Mouse (Mus musculus) MEL (cell line): Measurements from ENCODE around the gene Itpr2. TPM values are rescaled to one million over a fixed set of nuclear protein-coding genes. Genes with fewer than 3 reads are reported as not detected.

Experiments
- DNase-seq: peaks from one replicate; pipeline ENCODE4 v3.0.0; 2011; ENCODE audit warnings: low read depth, low spot score
- H3K27ac ChIP-seq: 2 replicates; pipeline ENCODE4 v1.5.1; 2012; ENCODE audit warnings: low read depth, mild to moderate bottlenecking, control low read depth, low read length, moderate library complexity; ENCODE audit not compliant: control insufficient read depth
- H3K27me3 ChIP-seq, 2 experiments: fragments of 150-350 bp in 1 of 2; sonication (generic) in 1 of 2; 2 replicates each; pipeline ENCODE4 v1.6.1; 2012; ENCODE audit warnings: low read length in 2 of 2, mild to moderate bottlenecking in 2 of 2, improper control_type of control experiment in 1 of 2, moderate library complexity in 1 of 2; ENCODE audit not compliant: insufficient read depth in 2 of 2, control insufficient read depth in 1 of 2
- H3K36me3 ChIP-seq, 2 experiments: 2 replicates each; pipeline ENCODE4 v1.6.1; 2012 to 2014; ENCODE audit warnings: low read length in 2 of 2, improper control_type of control experiment in 1 of 2, inconsistent platforms in 1 of 2, mild to moderate bottlenecking in 1 of 2; ENCODE audit not compliant: insufficient read depth in 2 of 2, control insufficient read depth in 1 of 2
- H3K4me1 ChIP-seq, 2 experiments: fragments of 150-350 bp in 1 of 2; sonication (generic) in 1 of 2; 2 replicates each; pipeline ENCODE4 v1.6.1; 2012; ENCODE audit warnings: low read length in 2 of 2, improper control_type of control experiment in 1 of 2, mild to moderate bottlenecking in 1 of 2; ENCODE audit not compliant: insufficient read depth in 2 of 2, control insufficient read depth in 1 of 2
- H3K4me3 ChIP-seq, 2 experiments: fragments of 150-350 bp in 1 of 2; sonication (generic) in 1 of 2; 2 replicates each; pipeline ENCODE4 v1.5.1; 2012; ENCODE audit warnings: low read depth in 2 of 2, low read length in 2 of 2, mild to moderate bottlenecking in 2 of 2, moderate library complexity in 2 of 2, control low read depth in 1 of 2, improper control_type of control experiment in 1 of 2; ENCODE audit not compliant: control insufficient read depth in 1 of 2, insufficient read depth in 1 of 2
- H3K79me2 ChIP-seq: 2 replicates; pipeline ENCODE4 v1.6.1; 2012; ENCODE audit warnings: mild to moderate bottlenecking, low read length, moderate library complexity; ENCODE audit not compliant: control insufficient read depth, poor library complexity, insufficient read depth
- H3K9ac ChIP-seq: 2 replicates; pipeline ENCODE4 v1.6.1; 2012; ENCODE audit warnings: low read depth, mild to moderate bottlenecking, control low read depth, low read length, moderate library complexity; ENCODE audit not compliant: control insufficient read depth, poor library complexity, severe bottlenecking
- H3K9me3 ChIP-seq: fragments of 150-350 bp; sonication (generic); replicated peaks from 2 replicates; pipeline ENCODE4 v1.6.1; 2012; ENCODE audit warnings: mild to moderate bottlenecking, low read length, improper control_type of control experiment, moderate library complexity; ENCODE audit not compliant: insufficient read depth
- CHD1 ChIP-seq: IDR thresholded peaks from 2 replicates; pipeline ENCODE4 v1.6.1; 2012; ENCODE audit warnings: low read depth, mild to moderate bottlenecking, inconsistent platforms, low read length, improper control_type of control experiment
- EP300 ChIP-seq, 2 experiments: IDR thresholded peaks; 2 replicates each; pipeline ENCODE4 v1.6.1; 2011; ENCODE audit warnings: improper control_type of control experiment in 2 of 2, low read length in 2 of 2, low read depth in 1 of 2, mild to moderate bottlenecking in 1 of 2
- GABPA ChIP-seq: IDR thresholded peaks from 2 replicates; pipeline ENCODE4 v1.6.1; 2012; ENCODE audit warnings: low read depth, mild to moderate bottlenecking, inconsistent platforms, low read length, improper control_type of control experiment, moderate library complexity
- MAFK ChIP-seq: IDR thresholded peaks from 2 replicates; pipeline ENCODE4 v1.6.1; 2011; ENCODE audit warnings: low read depth, mild to moderate bottlenecking, low read length, improper control_type of control experiment, borderline replicate concordance
- MXI1 ChIP-seq: IDR thresholded peaks from 2 replicates; pipeline ENCODE4 v1.6.1; 2011; ENCODE audit warnings: mild to moderate bottlenecking, low read depth, low read length, improper control_type of control experiment
- MYC ChIP-seq: IDR thresholded peaks from 2 replicates; pipeline ENCODE4 v1.6.1; 2011; ENCODE audit warnings: low read depth, mild to moderate bottlenecking, low read length, improper control_type of control experiment, moderate library complexity
- NELFE ChIP-seq: IDR thresholded peaks from 2 replicates; pipeline ENCODE4 v1.6.1; 2011; ENCODE audit warnings: low read depth, low read length, improper control_type of control experiment
- POLR2AphosphoS2 ChIP-seq: IDR thresholded peaks from 2 replicates; pipeline ENCODE4 v1.6.1; 2011; ENCODE audit warnings: low read length, improper control_type of control experiment
- POLR2AphosphoS5 ChIP-seq: IDR thresholded peaks from 2 replicates; pipeline ENCODE4 v1.6.1; 2012; ENCODE audit warnings: low read depth, borderline replicate concordance, mild to moderate bottlenecking, inconsistent platforms, low read length, moderate library complexity, mixed read lengths
- RAD21 ChIP-seq: IDR thresholded peaks from 2 replicates; pipeline ENCODE4 v1.6.1; 2011; ENCODE audit warnings: mild to moderate bottlenecking, low read depth, low read length, improper control_type of control experiment
- SMC3 ChIP-seq: IDR thresholded peaks from 2 replicates; pipeline ENCODE4 v1.6.1; 2011; ENCODE audit warnings: low read depth, low read length, improper control_type of control experiment
- TAL1 ChIP-seq: IDR thresholded peaks from 2 replicates; pipeline ENCODE4 v1.6.1; 2012; ENCODE audit warnings: mild to moderate bottlenecking, inconsistent platforms, low read length, moderate library complexity, mixed read lengths
- UBTF ChIP-seq: IDR thresholded peaks from 2 replicates; pipeline ENCODE4 v1.6.1; 2012; ENCODE audit warnings: low read depth, mild to moderate bottlenecking, inconsistent platforms, low read length, improper control_type of control experiment, moderate library complexity, borderline replicate concordance; ENCODE audit not compliant: insufficient read depth
- ZC3H11A ChIP-seq: IDR thresholded peaks from 2 replicates; pipeline ENCODE4 v1.6.1; 2012; ENCODE audit warnings: low read depth, mild to moderate bottlenecking, inconsistent platforms, low read length, improper control_type of control experiment
- ZMIZ1 ChIP-seq: IDR thresholded peaks from 2 replicates; pipeline ENCODE4 v1.6.1; 2012; ENCODE audit warnings: low read depth, mild to moderate bottlenecking, inconsistent platforms, low read length, improper control_type of control experiment, moderate library complexity
- polyA plus RNA-seq, 2 experiments: library from polyadenylated mRNA; stranded (reverse) in 1 of 2; unstranded in 1 of 2; fragments of >175 nt in 1 of 2; fragments of >200 nt in 1 of 2; gene quantifications; 2 replicates each; pipeline versions ENCODE4 v1.2.1 to v1.2.4; 2012; ENCODE audit warnings: low replicate concordance in 2 of 2, low read depth in 1 of 2; ENCODE audit not compliant: insufficient read length in 2 of 2, insufficient read depth in 1 of 2, missing spikeins in 1 of 2
- total RNA-seq: library from RNA; depleted of rRNA; stranded (reverse); fragments of 300-350 nt; gene quantifications from 2 replicates; pipeline ENCODE4 v1.2.3, GENCODE M21; 2012

Itpr2 gene
- total and polyA plus RNA-seq, 3 experiments: 1.5 to 3.0 TPM; not detected in 1

GRCm38 (mm10) chr6:146234417-146234816 lies 267.6 kb downstream of the Itpr2 start:
- DNase-seq: no peak
- H3K27ac ChIP-seq: no peak overlapping the region
- H3K4me3 ChIP-seq: no peak overlapping the region
- TF ChIP-seq MXI1 (no peak), MAFK (no peak), RAD21 (no peak), NELFE (no peak), ZC3H11A (no peak), POLR2AphosphoS2 (no peak)
- peaks cover 6 to 14% of the 10 kb centered on the region in 2 experiments for H3K4me1 ChIP-seq
- H3K36me3 ChIP-seq: peaks cover 0 to 11% of the 10 kb centered on the region in 2 experiments; a peak in 2 of 4 replicates
- no peaks in the 10 kb centered on the region for H3K79me2 ChIP-seq
- H3K9ac ChIP-seq: no peak overlapping the region
- H3K27me3 ChIP-seq: no peaks in the 10 kb centered on the region
- H3K9me3 ChIP-seq: no peaks in the 10 kb centered on the region

DNA sequence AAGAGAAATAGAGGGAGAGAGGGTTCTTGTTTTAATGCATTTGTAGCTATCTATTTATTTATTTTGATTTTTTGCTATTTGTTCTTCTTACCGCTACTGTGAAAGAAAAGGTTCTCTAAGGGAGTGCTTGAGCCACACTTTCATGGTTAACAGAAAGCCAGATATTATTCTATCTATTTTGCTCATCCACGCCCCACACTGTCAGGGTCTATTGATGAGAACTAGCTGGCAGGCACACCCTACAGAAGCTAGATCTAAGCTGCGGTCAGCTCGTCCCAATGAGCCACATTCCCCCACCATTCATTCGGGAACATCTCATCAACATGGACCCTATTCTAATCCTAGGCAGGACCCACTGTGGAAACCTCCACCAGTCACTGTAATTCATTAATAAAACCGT lies 271.1 kb downstream of the Itpr2 start:
- 0 out of 2 replicates have a peak overlapping the region, but pooled peaks have one; percentile 10 for H3K27ac ChIP-seq
- H3K4me1 ChIP-seq: peaks cover 6 to 14% of the 10 kb centered on the region in 2 experiments
- H3K27me3 ChIP-seq: no peaks in the 10 kb centered on the region
- H3K36me3 ChIP-seq: peaks cover 0 to 11% of the 10 kb centered on the region in 2 experiments; a peak in 2 of 4 replicates
- peak overlapping the region in 1 of 2 experiments; percentile 19; a peak in 2 of 4 replicates for H3K4me3 ChIP-seq
- no peak for TF ChIP-seq POLR2AphosphoS5
- TF ChIP-seq ZMIZ1: no peak
- no peak for TF ChIP-seq ZC3H11A
- TF ChIP-seq EP300 (IDR thresholded peaks at IDR 0.05; ENCODE audit: low read depth in 1 of 2, low read length in 2 of 2): no peak
- TF ChIP-seq SMC3: no peak
- no peak for TF ChIP-seq GABPA
- TF ChIP-seq UBTF: no peak
- no peak for TF ChIP-seq MXI1
- TF ChIP-seq POLR2AphosphoS2: no peak
- TF ChIP-seq MYC: no peak
- TF ChIP-seq CHD1: no peak
- no peak for TF ChIP-seq TAL1
- TF ChIP-seq, all 39 proteins: peak for 0
- Histone ChIP-seq H3K79me2 (no peaks in the 10 kb centered on the region), H3K9me3 (no peaks in the 10 kb centered on the region), H3K9ac (no peak overlapping the region)
- no peak for DNase-seq
